Mouse (Mus musculus): ENCODE results near the gene Mmp9.

Mmp9 gene

GRCm38 (mm10) chr2:164960716-164961441 is 20.3 kb downstream of the Mmp9 start, which contains the start of gene Slc12a5:
TSS of gene Slc12a5 (plus strand) at chr2:164960802.
- no peak for TF ChIP-seq GATA4 (IDR thresholded peaks at IDR 0.05; ENCODE audit: insufficient replicate concordance, low read length)

- no peak for TF ChIP-seq GATA4 (IDR thresholded peaks at IDR 0.05; ENCODE audit: insufficient replicate concordance, low read length)
These were observed 21.1 kb downstream of the Mmp9 start for GRCm38 (mm10) chr2:164961506-164962182.

- TF ChIP-seq GATA4 (IDR thresholded peaks at IDR 0.05; ENCODE audit: insufficient replicate concordance, low read length), result no peak
These were observed 21.6 kb downstream of the Mmp9 start for GRCm38 (mm10) chr2:164962183-164962580.

- no peak for TF ChIP-seq GATA4 (IDR thresholded peaks at IDR 0.05; ENCODE audit: insufficient replicate concordance, low read length)
These were observed 23.8 kb downstream of the Mmp9 start for GRCm38 (mm10) chr2:164964242-164964894.

GRCm38 (mm10) chr2:164964981-164965380 is 24.4 kb downstream of the Mmp9 start:
- no peak for TF ChIP-seq GATA4 (IDR thresholded peaks at IDR 0.05; ENCODE audit: insufficient replicate concordance, low read length)

- TF ChIP-seq GATA4 (IDR thresholded peaks at IDR 0.05; ENCODE audit: insufficient replicate concordance, low read length), result no peak
These were observed 25.8 kb downstream of the Mmp9 start for GRCm38 (mm10) chr2:164966381-164966780.

GRCm38 (mm10) chr2:164967193-164967592 is 26.6 kb downstream of the Mmp9 start:
- no peak for TF ChIP-seq GATA4 (IDR thresholded peaks at IDR 0.05; ENCODE audit: insufficient replicate concordance, low read length)

- no peak for TF ChIP-seq GATA4 (IDR thresholded peaks at IDR 0.05; ENCODE audit: insufficient replicate concordance, low read length)
These were observed 27.3 kb downstream of the Mmp9 start for GRCm38 (mm10) chr2:164967761-164968440.

- no peak for TF ChIP-seq GATA4 (IDR thresholded peaks at IDR 0.05; ENCODE audit: insufficient replicate concordance, low read length)
These were observed 27.9 kb downstream of the Mmp9 start for GRCm38 (mm10) chr2:164968451-164968851.

- no peak for TF ChIP-seq GATA4 (IDR thresholded peaks at IDR 0.05; ENCODE audit: insufficient replicate concordance, low read length)
These were observed 28.8 kb downstream of the Mmp9 start for GRCm38 (mm10) chr2:164969348-164969781.

- no peak for TF ChIP-seq GATA4 (IDR thresholded peaks at IDR 0.05; ENCODE audit: insufficient replicate concordance, low read length)
These were observed 30.1 kb downstream of the Mmp9 start for GRCm38 (mm10) chr2:164970631-164971196.

GRCm38 (mm10) chr2:164972646-164973045 is 32.1 kb downstream of the Mmp9 start:
- no peak for TF ChIP-seq GATA4 (IDR thresholded peaks at IDR 0.05; ENCODE audit: insufficient replicate concordance, low read length)

- TF ChIP-seq GATA4 (IDR thresholded peaks at IDR 0.05; ENCODE audit: insufficient replicate concordance, low read length), result no peak
These were observed 35.0 kb downstream of the Mmp9 start for GRCm38 (mm10) chr2:164975611-164976010.

- no peak for TF ChIP-seq GATA4 (IDR thresholded peaks at IDR 0.05; ENCODE audit: insufficient replicate concordance, low read length)
These were observed 39.2 kb downstream of the Mmp9 start for GRCm38 (mm10) chr2:164979749-164980148.

- TF ChIP-seq GATA4 (IDR thresholded peaks at IDR 0.05; ENCODE audit: insufficient replicate concordance, low read length), result no peak
These were observed 45.4 kb downstream of the Mmp9 start for GRCm38 (mm10) chr2:164985962-164986361.

Measured in liver, adult (tissue).